Mouse (Mus musculus) layer of hippocampus, adult 18-20 months (tissue): ENCODE measurements around the gene Flg2. TPM values are rescaled to one million over a fixed set of nuclear protein-coding genes. Genes with fewer than 3 reads are reported as not detected.
A peak's percentile ranks its signal among the peaks of the same experiment; 100 is the strongest.

ENCODE experiments used
- DNase-seq, 2 experiments: peaks; one replicate each; pipeline ENCODE4 v3.0.0; 2022; ENCODE audit warnings: low spot score in 2 of 2
- long read RNA-seq: library from polyadenylated mRNA; stranded (forward); transcript quantifications from one replicate; pipeline ENCODE4 v2.0.0, GENCODE M21; 2021
- total RNA-seq, 2 experiments: library from RNA; stranded (reverse); gene quantifications; 2 replicates each; pipeline ENCODE4 v1.2.3; 2021

Gene Flg2
- total RNA-seq, result not detected
- long read RNA-seq, result 0 reads

- DNase-seq, result no peak
Observed at GRCm38 (mm10) chr3:93196978-93197377, at the start of gene Flg2. Gene Flg2, plus strand, starts transcription at chr3:93197278.

GRCm38 (mm10) chr3:93162502-93162901 is 34.6 kb upstream of the Flg2 start:
- no peak for DNase-seq

- no peak for DNase-seq
Observed at GRCm38 (mm10) chr3:93162996-93163592, 34.0 kb upstream of the Flg2 start.

- peak in 1 of 2 experiments; percentile 19 for DNase-seq
Observed at GRCm38 (mm10) chr3:93180856-93181255, 16.2 kb upstream of the Flg2 start.

- no peak for DNase-seq
Observed at GRCm38 (mm10) chr3:93201955-93202354, 4.9 kb downstream of the Flg2 start.

- DNase-seq, result no peak
Observed at GRCm38 (mm10) chr3:93202499-93202898, 5.4 kb downstream of the Flg2 start.

Other genes starting within 250 kb of the Flg2 start
- not detected for gene Lce3d, start 239.9 kb upstream of the Flg2 start, total RNA-seq
- gene Lce3e, start 230.2 kb upstream of the Flg2 start, total RNA-seq, result not detected
- not detected for gene Lce3f, start 205.1 kb upstream of the Flg2 start, total RNA-seq
- gene Crct1, start 181.6 kb upstream of the Flg2 start, total RNA-seq, result not detected
- gene Lce1m, start 178.2 kb upstream of the Flg2 start, total RNA-seq, result not detected
- not detected for gene Gm4858, start 128.5 kb upstream of the Flg2 start, total RNA-seq
- gene Crnn, start 52.5 kb upstream of the Flg2 start, total RNA-seq, result not detected
- not detected for gene Flg, start 76.2 kb downstream of the Flg2 start, total RNA-seq
- gene Hrnr, start 122.5 kb downstream of the Flg2 start, total RNA-seq, result not detected
- not detected for gene Rptn, start 196.4 kb downstream of the Flg2 start, total RNA-seq
- gene Tchh, start 245.1 kb downstream of the Flg2 start, total RNA-seq, result 1 to 10 TPM; 1.8 to 2.1 TPM